Comparison of ENCODE assay signal across 19 mouse cellular contexts in genomic region chr12:12610861-12611260, GRCm38 (mm10).
DNase-seq lines count a peak whose midpoint lies in the region; ATAC-seq and TF ChIP-seq lines count a peak whose summit lies in the region.
"Had no signal": no experiment of that assay in that cellular context is flagged by ENCODE, and none has a peak within 500 bp of the region (broad histone marks: within the 10 kb centered on the region; RNA-seq: fewer than 3 reads in every experiment).

No protein-coding gene starts in this region.

- no peak overlapping the region for H3K9ac ChIP-seq in intestine, embryonic 15.5 days
- no peak overlapping the region for H3K9ac ChIP-seq in intestine, postnatal 0 days (ENCODE audit: low read depth, low read length)
- H3K9ac ChIP-seq in hindbrain, postnatal 0 days (replicated peaks; ENCODE audit: low read length): no peak overlapping the region
- H3K9ac ChIP-seq: embryonic facial prominence, embryonic 15.5 days; forebrain, postnatal 0 days; limb, embryonic 15.5 days had no signal

- no peak overlapping the region for H3K4me3 ChIP-seq in intestine, embryonic 15.5 days (replicated peaks)
- H3K4me3 ChIP-seq in intestine, postnatal 0 days (ENCODE audit: low read depth, low read length): no peak overlapping the region
- H3K4me3 ChIP-seq in embryonic facial prominence, embryonic 10.5 days: no peak overlapping the region
- no peak overlapping the region for H3K4me3 ChIP-seq in hindbrain, postnatal 0 days (ENCODE audit: low read length)
- no peak overlapping the region for H3K4me3 ChIP-seq in cerebellum, adult 2 months (replicated peaks; ENCODE audit: insufficient read depth, low read depth, low read length)
- H3K4me3 ChIP-seq: embryonic facial prominence, embryonic 15.5 days; limb, embryonic 15.5 days; megakaryocyte, embryonic 14.5 days; myocyte had no signal

- ATAC-seq in intestine, embryonic 15.5 days: peak; percentile 72
- ATAC-seq in intestine, postnatal 0 days: no peak
- peak; percentile 89 for ATAC-seq in hindbrain, postnatal 0 days
- ATAC-seq: forebrain, postnatal 0 days; inflammation-experienced regulatory T-cells, adult 6 months had no signal

- H3K36me3 ChIP-seq in intestine, embryonic 15.5 days: no peaks in the 10 kb centered on the region
- no peaks in the 10 kb centered on the region for H3K36me3 ChIP-seq in intestine, postnatal 0 days (ENCODE audit: control insufficient read depth, insufficient read depth)
- H3K36me3 ChIP-seq in embryonic facial prominence, embryonic 10.5 days (replicated peaks): no peaks in the 10 kb centered on the region
- H3K36me3 ChIP-seq in hindbrain, postnatal 0 days (ENCODE audit: insufficient read depth, low read length): no peaks in the 10 kb centered on the region
- H3K36me3 ChIP-seq: embryonic facial prominence, embryonic 15.5 days; limb, embryonic 15.5 days had no signal

- TF ChIP-seq POLR2A in cerebellum, adult 2 months (IDR thresholded peaks at IDR 0.05; ENCODE audit: borderline replicate concordance, insufficient read depth, low read length): no peak

- no peak overlapping the region for H3K4me2 ChIP-seq in intestine, embryonic 15.5 days (replicated peaks)
- H3K4me2 ChIP-seq in intestine, postnatal 0 days (replicated peaks; ENCODE audit: low read depth): no peak overlapping the region
- H3K4me2 ChIP-seq in hindbrain, postnatal 0 days (ENCODE audit: low read depth, low read length): no peak overlapping the region
- H3K4me2 ChIP-seq: embryonic facial prominence, embryonic 15.5 days; heart, embryonic 11.5 days; limb, embryonic 15.5 days had no signal

- no peaks in the 10 kb centered on the region for H3K4me1 ChIP-seq in intestine, embryonic 15.5 days (replicated peaks)
- H3K4me1 ChIP-seq in intestine, postnatal 0 days (replicated peaks; ENCODE audit: control insufficient read depth, insufficient read depth, low read length): no peaks in the 10 kb centered on the region
- peaks cover 6% of the 10 kb centered on the region for H3K4me1 ChIP-seq in embryonic facial prominence, embryonic 10.5 days
- no peaks in the 10 kb centered on the region for H3K4me1 ChIP-seq in hindbrain, postnatal 0 days (ENCODE audit: insufficient read depth, low read length)
- H3K4me1 ChIP-seq in cerebellum, adult 2 months (ENCODE audit: control insufficient read depth, insufficient read depth, low read length): no peaks in the 10 kb centered on the region
- H3K4me1 ChIP-seq: embryonic facial prominence, embryonic 15.5 days; limb, embryonic 15.5 days had no signal

- peak; percentile 22 for DNase-seq in MN1 (ENCODE audit: low spot score)
- DNase-seq in embryonic facial prominence, embryonic 10.5 days (ENCODE audit: low spot score): no peak
- peak; percentile 66 for DNase-seq in hindbrain, postnatal 0 days (ENCODE audit: low spot score)
- no peak for DNase-seq in layer of hippocampus, postnatal 14 days (ENCODE audit: low spot score in 2 of 2)
- no peak for DNase-seq in cerebellum, adult 2 months
- DNase-seq: adrenal gland, adult 2 months; cerebellum, adult 8-10 months; forebrain, postnatal 0 days; heart, postnatal 10 days; lung, postnatal 10 days; thymus, postnatal 14 days had no signal

- H3K27ac ChIP-seq in intestine, embryonic 15.5 days: no peak overlapping the region
- no peak overlapping the region for H3K27ac ChIP-seq in intestine, postnatal 0 days (ENCODE audit: low read depth, low read length)
- peak overlapping the region; percentile 19; the same call in 1 of the 2 replicates for H3K27ac ChIP-seq in embryonic facial prominence, embryonic 10.5 days (replicated peaks)
- no peak overlapping the region for H3K27ac ChIP-seq in hindbrain, postnatal 0 days
- no peak overlapping the region for H3K27ac ChIP-seq in cerebellum, adult 2 months (ENCODE audit: insufficient read depth, low read length)
- H3K27ac ChIP-seq: embryonic facial prominence, embryonic 15.5 days; limb, embryonic 15.5 days had no signal

- no peak for TF ChIP-seq CTCF in intestine, postnatal 0 days (IDR thresholded peaks at IDR 0.05; ENCODE audit: low read depth)
- no peak for TF ChIP-seq CTCF in hindbrain, postnatal 0 days (IDR thresholded peaks at IDR 0.05; ENCODE audit: low read depth)
- no peak for TF ChIP-seq CTCF in cerebellum, adult 2 months (IDR thresholded peaks at IDR 0.05; ENCODE audit: borderline replicate concordance, insufficient read depth, low read depth, low read length)

- H3K9me3 ChIP-seq in intestine, embryonic 15.5 days: no peaks in the 10 kb centered on the region
- H3K9me3 ChIP-seq in intestine, postnatal 0 days (ENCODE audit: control insufficient read depth): no peaks in the 10 kb centered on the region
- no peaks in the 10 kb centered on the region for H3K9me3 ChIP-seq in embryonic facial prominence, embryonic 10.5 days
- no peaks in the 10 kb centered on the region for H3K9me3 ChIP-seq in hindbrain, postnatal 0 days (ENCODE audit: low read length)
- H3K9me3 ChIP-seq: embryonic facial prominence, embryonic 15.5 days; limb, embryonic 15.5 days; megakaryocyte, embryonic 14.5 days had no signal

- no peaks in the 10 kb centered on the region for H3K27me3 ChIP-seq in intestine, embryonic 15.5 days (replicated peaks)
- no peaks in the 10 kb centered on the region for H3K27me3 ChIP-seq in intestine, postnatal 0 days (replicated peaks; ENCODE audit: control insufficient read depth, insufficient read depth, low read length)
- no peaks in the 10 kb centered on the region for H3K27me3 ChIP-seq in embryonic facial prominence, embryonic 10.5 days (replicated peaks; ENCODE audit: low read depth, poor library complexity, severe bottlenecking)
- H3K27me3 ChIP-seq in hindbrain, postnatal 0 days (ENCODE audit: insufficient read depth, low read length): no peaks in the 10 kb centered on the region
- no peaks in the 10 kb centered on the region for H3K27me3 ChIP-seq in cerebellum, adult 2 months (ENCODE audit: control insufficient read depth, insufficient read depth, low read length)
- H3K27me3 ChIP-seq: embryonic facial prominence, embryonic 15.5 days; limb, embryonic 15.5 days; megakaryocyte, embryonic 14.5 days had no signal

- WGBS in intestine, embryonic 15.5 days: 66% methylated on average over 4 of the region's 4 CpGs
- WGBS in intestine, postnatal 0 days: 64% methylated on average over 4 of the region's 4 CpGs
- WGBS in embryonic facial prominence, embryonic 10.5 days: 65% methylated on average over 4 of the region's 4 CpGs
- 53% methylated on average over 4 of the region's 4 CpGs for WGBS in hindbrain, postnatal 0 days
- 19% methylated on average over 4 of the region's 4 CpGs for WGBS in cerebellum, adult 2 months

Comparison
In these comparisons a context has a peak if more than half of its experiments do, and no peak if none do; other contexts are left out.
1. DNase-seq: peak in MN1 (single experiment) and hindbrain, postnatal 0 days (single experiment); none in embryonic facial prominence, embryonic 10.5 days (single experiment), layer of hippocampus, postnatal 14 days (0 of 2) and cerebellum, adult 2 months (0 of 2).